Mouse (Mus musculus) left cerebral cortex, adult 11 months (tissue): Measurements from ENCODE around the gene Hibadh.

Experiments used
- DNase-seq: peaks from one replicate; pipeline ENCODE4 v3.0.0; 2022; ENCODE audit warnings: low spot score

The Hibadh gene

DNA sequence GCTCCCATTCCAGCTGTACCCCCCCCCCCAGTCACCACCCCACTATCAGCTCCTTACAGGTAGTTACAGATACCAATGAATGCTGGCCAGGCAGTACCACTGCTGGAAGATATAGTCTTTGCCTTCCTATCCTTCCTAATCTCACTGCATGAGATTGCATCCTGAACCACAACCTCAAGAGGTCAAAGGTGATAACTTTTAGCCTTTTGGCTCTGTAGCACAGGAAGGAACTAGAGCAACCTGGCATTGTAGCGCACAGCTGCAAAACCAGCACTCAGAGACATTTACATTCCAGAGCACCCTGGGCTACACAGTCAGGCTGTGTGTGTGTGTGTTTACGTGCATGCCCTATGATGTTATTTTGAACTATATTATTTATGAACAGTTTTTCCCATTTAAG, 137.2 kb downstream of the Hibadh start:
- no peak for DNase-seq

DNA sequence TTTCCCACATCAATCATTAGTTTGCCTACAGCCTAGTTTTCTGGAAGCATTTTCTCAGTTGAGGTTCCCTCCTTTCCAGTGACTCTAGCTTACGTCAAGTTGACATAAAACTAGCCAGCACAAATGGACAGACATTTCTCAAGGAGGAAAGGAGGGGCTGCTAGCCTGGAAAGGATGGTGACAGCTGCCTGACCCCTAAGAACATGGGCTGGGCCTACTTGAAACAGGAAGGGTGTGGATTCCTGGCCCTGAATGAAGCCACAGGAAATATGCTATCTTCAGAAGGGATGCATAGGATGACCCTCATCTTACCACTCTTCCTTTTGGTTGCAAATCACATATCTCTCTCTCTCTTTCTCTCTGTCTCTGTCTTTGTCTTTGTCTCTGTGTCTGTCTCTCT, 138.7 kb downstream of the Hibadh start:
- no peak for DNase-seq
